Mouse (Mus musculus): ENCODE results near the gene Abcb10.

GRCm38 (mm10) chr8:123992587-123992986 is 9.7 kb upstream of the Abcb10 start:
- TF ChIP-seq GATA1 (IDR thresholded peaks at IDR 0.05; ENCODE audit: low read length) (no peak), TAL1 (IDR thresholded peaks at IDR 0.05; ENCODE audit: low read length) (no peak)

All from erythroblast, embryonic 14.5 days (primary cell).